Comparison of ENCODE assay signal across 16 mouse cellular contexts in genomic region chr3:63760821-63761220, GRCm38 (mm10).
"Had no signal": no experiment of that assay in that cellular context is flagged by ENCODE, and none has a peak within 500 bp of the region (broad histone marks: within the 10 kb centered on the region; RNA-seq: fewer than 3 reads in every experiment).

No protein-coding gene starts in this region.

- H3K36me3 ChIP-seq: lung, embryonic 15.5 days; midbrain, embryonic 15.5 days; stomach, embryonic 15.5 days had no signal

- DNase-seq: liver, postnatal 0 days; lung, adult 2 months; lung, postnatal 14 days; lung, postnatal 36 days; right cerebral cortex, postnatal 14 days; thymus, adult 2 months; thymus, postnatal 36 days had no signal

- H3K9ac ChIP-seq: liver, postnatal 0 days; lung, embryonic 15.5 days; midbrain, embryonic 15.5 days; neural tube, embryonic 12.5 days; stomach, embryonic 15.5 days had no signal

- H3K27ac ChIP-seq: lung, embryonic 15.5 days; macrophage; midbrain, embryonic 15.5 days; neural tube, embryonic 12.5 days; stomach, embryonic 15.5 days; stomach, postnatal 0 days had no signal

- H3K4me2 ChIP-seq: lung, embryonic 15.5 days; midbrain, embryonic 11.5 days; midbrain, embryonic 15.5 days; neural tube, embryonic 12.5 days; stomach, embryonic 15.5 days had no signal

- H3K9me3 ChIP-seq: lung, embryonic 15.5 days; midbrain, embryonic 15.5 days; neural tube, embryonic 12.5 days; stomach, embryonic 15.5 days had no signal

- H3K27me3 ChIP-seq: lung, embryonic 15.5 days; megakaryocyte, embryonic 14.5 days; midbrain, embryonic 15.5 days; neural tube, embryonic 12.5 days; stomach, embryonic 15.5 days had no signal

- ATAC-seq: liver, postnatal 0 days; lung, postnatal 0 days; midbrain, embryonic 15.5 days had no signal

- H3K4me3 ChIP-seq: lung, embryonic 15.5 days; megakaryocyte, embryonic 14.5 days; midbrain, embryonic 15.5 days; neural tube, embryonic 12.5 days; stomach, embryonic 15.5 days had no signal

- H3K4me1 ChIP-seq: lung, embryonic 15.5 days; megakaryocyte, embryonic 14.5 days; midbrain, embryonic 15.5 days; neural tube, embryonic 12.5 days; stomach, embryonic 15.5 days had no signal
